Mouse (Mus musculus) left cerebral cortex, postnatal 4 days (tissue): ENCODE measurements at regions not wholly inside any gene's neighbourhood (a gene's known extent, or its start where the extent isn't known, plus 50 kb on each side); places are given as distances from the start of the nearest gene placed in this dataset.

Experiments
- DNase-seq: peaks from one replicate; pipeline ENCODE4 v3.0.0-alpha.2; 2022
- intact Hi-C: fragments of 180-260 bp; cut with DNase I; formaldehyde crosslinking; loops from one replicate; pipeline ENCODE4 v1.15.1; 2025

- intact Hi-C loops = no loop called here
Observed at GRCm38 (mm10) chr17:68057264-68057663, 53.3 kb upstream of the Arhgap28 start.

GRCm38 (mm10) chr17:68060455-68060854, 56.5 kb upstream of the Arhgap28 start:
- intact Hi-C loops = no loop called here
- no peak for DNase-seq

More at GRCm38 (mm10) chr17:68057264-68057663, 53.3 kb upstream of the Arhgap28 start:
- no peak for DNase-seq

GRCm38 (mm10) chr17:68065751-68066150, 61.8 kb upstream of the Arhgap28 start:
- intact Hi-C loops = no loop called here
- no peak for DNase-seq

GRCm38 (mm10) chr17:68066204-68066603, 62.3 kb upstream of the Arhgap28 start:
- intact Hi-C loops = no loop called here
- DNase-seq = no peak

- DNase-seq = no peak
- intact Hi-C loops = no loop called here
Observed at GRCm38 (mm10) chr17:68069008-68069407, 65.1 kb upstream of the Arhgap28 start.

- intact Hi-C loops = no loop called here
- DNase-seq = no peak
Observed at GRCm38 (mm10) chr17:68069484-68069883, 65.6 kb upstream of the Arhgap28 start.

GRCm38 (mm10) chr17:68071472-68071871, 67.6 kb upstream of the Arhgap28 start:
- intact Hi-C loops = no loop called here
- no peak for DNase-seq

- DNase-seq = no peak
- intact Hi-C loops = no loop called here
Observed at GRCm38 (mm10) chr17:68075712-68076111, 71.8 kb upstream of the Arhgap28 start.

- DNase-seq = no peak
- intact Hi-C loops = no loop called here
Observed at GRCm38 (mm10) chr17:68078709-68079108, 74.8 kb upstream of the Arhgap28 start.

GRCm38 (mm10) chr17:68084446-68084845, 80.5 kb upstream of the Arhgap28 start:
- intact Hi-C loops = no loop called here
- DNase-seq = no peak

GRCm38 (mm10) chr17:68087149-68087548, 83.2 kb upstream of the Arhgap28 start:
- intact Hi-C loops = no loop called here
- no peak for DNase-seq

- intact Hi-C loops = no loop called here
Observed at GRCm38 (mm10) chr17:68089179-68089578, 85.3 kb upstream of the Arhgap28 start.

GRCm38 (mm10) chr17:68089830-68090229, 85.9 kb upstream of the Arhgap28 start:
- no peak for DNase-seq
- intact Hi-C loops = no loop called here

More at GRCm38 (mm10) chr17:68089179-68089578, 85.3 kb upstream of the Arhgap28 start:
- DNase-seq = no peak

- no peak for DNase-seq
- intact Hi-C loops = no loop called here
Observed at GRCm38 (mm10) chr17:68096982-68097381, 93.1 kb upstream of the Arhgap28 start.

GRCm38 (mm10) chr17:68097436-68097835, 93.5 kb upstream of the Arhgap28 start:
- intact Hi-C loops = no loop called here
- no peak for DNase-seq

GRCm38 (mm10) chr17:68100093-68100492, 96.2 kb upstream of the Arhgap28 start:
- DNase-seq = no peak
- intact Hi-C loops = no loop called here

- intact Hi-C loops = no loop called here
Observed at GRCm38 (mm10) chr17:68103346-68103745, 99.4 kb upstream of the Arhgap28 start.

GRCm38 (mm10) chr17:68106366-68106765, 102.4 kb upstream of the Arhgap28 start:
- no peak for DNase-seq
- intact Hi-C loops = no loop called here

More at GRCm38 (mm10) chr17:68103346-68103745, 99.4 kb upstream of the Arhgap28 start:
- DNase-seq = no peak

- intact Hi-C loops = no loop called here
- peak; percentile 67 for DNase-seq
Observed at GRCm38 (mm10) chr17:68107875-68108274, 104.0 kb upstream of the Arhgap28 start.

- DNase-seq = no peak
- intact Hi-C loops = no loop called here
Observed at GRCm38 (mm10) chr17:68111834-68112473, 108.0 kb upstream of the Arhgap28 start.

GRCm38 (mm10) chr17:68112763-68113330, 108.9 kb upstream of the Arhgap28 start:
- intact Hi-C loops = no loop called here
- no peak for DNase-seq

- intact Hi-C loops = no loop called here
- no peak for DNase-seq
Observed at GRCm38 (mm10) chr17:68115599-68115998, 111.7 kb upstream of the Arhgap28 start.
